Mouse (Mus musculus): ENCODE measurements around the gene Nck2.

Gene Nck2

GRCm38 (mm10) chr1:43574793-43575304 is 130.5 kb downstream of the Nck2 start:
- DNase-seq (ENCODE audit: low spot score): no peak

DNA sequence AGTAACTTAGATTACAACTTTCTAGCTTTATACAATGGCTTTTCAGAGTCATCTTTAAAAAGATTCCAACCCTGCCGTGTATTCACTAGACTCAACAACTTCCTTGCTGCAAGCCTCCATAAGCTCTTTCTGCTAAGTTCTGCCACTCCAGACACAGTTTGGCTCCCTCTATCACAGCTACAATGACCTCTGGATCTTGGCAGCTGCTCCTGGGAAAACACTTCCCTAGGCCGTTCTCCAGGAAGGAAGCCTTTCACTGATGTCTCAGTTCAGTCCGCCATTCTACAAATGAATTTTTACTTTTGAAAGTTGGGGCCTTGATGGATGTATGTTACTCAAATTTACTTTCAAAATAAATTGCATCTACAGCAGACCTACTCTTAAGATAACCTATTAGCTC is 133.0 kb downstream of the Nck2 start:
- no peak for DNase-seq (ENCODE audit: low spot score)

DNA sequence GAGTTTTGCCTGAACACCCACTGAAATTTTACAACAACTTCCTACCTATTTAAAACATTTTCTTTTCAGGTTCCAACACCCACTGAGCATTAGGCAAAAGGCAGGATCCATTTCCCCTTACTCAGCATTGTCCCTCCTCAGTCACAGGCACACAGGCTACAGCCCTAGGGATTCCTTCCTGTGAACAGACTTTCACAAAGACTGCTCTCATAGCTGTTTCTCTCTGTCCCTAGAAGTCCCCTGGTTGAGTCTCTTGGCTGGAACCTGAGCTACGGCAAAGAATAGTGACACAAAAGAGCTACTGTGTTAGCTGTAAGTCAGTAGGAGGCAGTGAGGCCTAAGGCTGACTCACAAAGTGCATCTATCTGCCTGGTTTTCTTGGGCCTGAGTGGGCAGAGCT is 139.2 kb downstream of the Nck2 start:
- DNase-seq (ENCODE audit: low spot score): no peak

GRCm38 (mm10) chr1:43589001-43589400 is 144.6 kb downstream of the Nck2 start:
- DNase-seq (ENCODE audit: low spot score): no peak

DNA sequence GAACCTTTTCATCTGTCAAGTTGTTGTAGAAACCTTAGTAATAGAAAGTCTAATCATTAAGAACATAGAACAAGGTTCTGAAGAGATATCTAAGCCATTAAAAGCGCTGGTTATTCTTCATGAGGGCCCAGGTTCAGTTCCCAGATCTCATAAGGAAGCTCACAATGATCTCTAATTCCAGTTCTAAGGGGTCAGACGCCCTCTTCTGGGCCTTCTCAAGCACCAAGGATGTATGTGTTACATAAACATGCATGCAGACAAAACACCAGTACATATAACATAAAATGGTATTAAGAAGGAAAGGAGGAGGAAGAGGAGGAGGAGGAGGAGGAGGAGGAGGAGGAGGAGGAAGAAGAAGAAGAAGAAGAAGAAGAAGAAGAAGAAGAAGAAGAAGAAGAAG is 145.5 kb downstream of the Nck2 start:
- no peak for DNase-seq (ENCODE audit: low spot score)

GRCm38 (mm10) chr1:43590727-43591126 is 146.3 kb downstream of the Nck2 start:
- no peak for DNase-seq (ENCODE audit: low spot score)

- DNase-seq (ENCODE audit: low spot score): no peak
Observed at GRCm38 (mm10) chr1:43593069-43593468, 148.7 kb downstream of the Nck2 start.

- DNase-seq (ENCODE audit: low spot score): no peak
Observed at GRCm38 (mm10) chr1:43594738-43595137, 150.4 kb downstream of the Nck2 start.

- DNase-seq (ENCODE audit: low spot score): no peak
Observed at GRCm38 (mm10) chr1:43597731-43598130, 153.4 kb downstream of the Nck2 start.

- peak; percentile 28 for DNase-seq (ENCODE audit: low spot score)
Observed at GRCm38 (mm10) chr1:43599483-43599882, 155.1 kb downstream of the Nck2 start.

DNA sequence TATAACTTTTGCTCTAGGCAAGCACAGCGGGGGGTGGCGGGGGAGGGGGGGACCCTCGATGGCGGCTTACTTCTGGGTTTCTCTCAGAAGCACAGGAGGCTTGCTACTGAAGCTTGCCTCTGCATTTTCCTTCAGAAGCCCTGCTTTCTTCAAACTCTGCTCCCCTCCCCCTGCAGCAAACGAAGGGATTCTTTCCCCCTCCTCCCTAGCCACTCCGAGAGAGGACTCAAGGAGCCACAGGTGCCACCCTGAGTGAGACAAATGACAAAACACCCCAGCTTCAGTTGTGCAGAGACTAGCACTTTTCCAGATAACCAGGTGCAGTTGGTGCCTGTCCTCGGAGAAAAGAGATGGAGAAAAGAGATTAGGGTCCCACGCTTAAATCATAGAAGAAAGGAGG is 156.7 kb downstream of the Nck2 start:
- no peak for DNase-seq (ENCODE audit: low spot score)

- no peak for DNase-seq (ENCODE audit: low spot score)
Observed at GRCm38 (mm10) chr1:43615948-43616347, 171.6 kb downstream of the Nck2 start.
